Mouse (Mus musculus) kidney, embryonic 15.5 days (tissue): ENCODE data around the gene Vps26c. TPM values are rescaled to one million over a fixed set of nuclear protein-coding genes. Genes with fewer than 3 reads are reported as not detected.

Source experiments
- ATAC-seq: fragments of 200-750 bp; cut with Nextera tagmentation; replicated peaks from 2 replicates; pipeline ENCODE4 v1.8.0; 2017; ENCODE audit warnings: moderate TSS enrichment; ENCODE audit not compliant: low FRiP score
- H3K27ac ChIP-seq: fragments of 300-500 bp; sonication (generic); 2 replicates; pipeline ENCODE4 v1.5.1; 2015; ENCODE audit warnings: mild to moderate bottlenecking, inconsistent platforms
- H3K27me3 ChIP-seq: fragments of 300-500 bp; sonication (generic); 2 replicates; pipeline ENCODE4 v1.6.1; 2015; ENCODE audit warnings: inconsistent platforms
- H3K36me3 ChIP-seq: fragments of 300-500 bp; sonication (generic); 2 replicates; pipeline ENCODE4 v1.6.1; 2015; ENCODE audit warnings: inconsistent platforms
- H3K4me1 ChIP-seq: fragments of 300-500 bp; sonication (generic); 2 replicates; pipeline ENCODE4 v1.6.1; 2015; ENCODE audit warnings: inconsistent platforms
- H3K4me2 ChIP-seq: fragments of 300-500 bp; sonication (generic); 2 replicates; pipeline ENCODE4 v1.6.1; 2015; ENCODE audit warnings: moderate library complexity, mild to moderate bottlenecking, inconsistent platforms
- H3K4me3 ChIP-seq: fragments of 300-500 bp; sonication (generic); replicated peaks from 2 replicates; pipeline ENCODE4 v1.5.1; 2015; ENCODE audit warnings: mild to moderate bottlenecking, inconsistent platforms
- H3K9ac ChIP-seq: fragments of 300-500 bp; sonication (generic); 2 replicates; pipeline ENCODE4 v1.6.1; 2015; ENCODE audit warnings: mild to moderate bottlenecking, inconsistent platforms
- H3K9me3 ChIP-seq: fragments of 300-500 bp; sonication (generic); replicated peaks from 2 replicates; pipeline ENCODE4 v1.6.1; 2016; ENCODE audit warnings: inconsistent platforms
- WGBS: fragments of 180-500 bp; shearing (Covaris S2); methylation state at CpG from one replicate; pipeline ENCODE4 v1.1.7; 2015; ENCODE audit warnings: mixed read lengths; 5-methylcytosine and 5-hydroxymethylcytosine counted together
- polyA plus RNA-seq: library from polyadenylated mRNA; unstranded; fragments of >200 nt; fragmentation: Nextera tagmentation; extraction: Ambion mirVana; gene quantifications from 2 replicates; pipeline ENCODE4 v1.2.1, GENCODE M21; 2015

The Vps26c gene
- polyA plus RNA-seq, 1 experiment from 2014 or later = 59.3 TPM

GRCm38 (mm10) chr16:94542898-94543297 is 16.3 kb upstream of the Vps26c start:
- Histone ChIP-seq H3K36me3 (no peaks in the 10 kb centered on the region), H3K4me1 (no peaks in the 10 kb centered on the region), H3K4me3 (no peak overlapping the region), H3K9ac (no peak overlapping the region), H3K4me2 (no peak overlapping the region), H3K9me3 (no peaks in the 10 kb centered on the region), H3K27me3 (no peaks in the 10 kb centered on the region), H3K27ac (no peak overlapping the region)
- 82% methylated on average over 8 of the region's 8 CpGs for WGBS
- no peak for ATAC-seq

- 96% methylated on average over 9 of the region's 9 CpGs for WGBS
- no peak for ATAC-seq
- H3K9me3 ChIP-seq = no peaks in the 10 kb centered on the region
- peaks cover 13% of the 10 kb centered on the region for H3K4me1 ChIP-seq
- H3K27me3 ChIP-seq = no peaks in the 10 kb centered on the region
- H3K4me3 ChIP-seq = no peak overlapping the region
- no peaks in the 10 kb centered on the region for H3K36me3 ChIP-seq
- no peak overlapping the region for H3K4me2 ChIP-seq
- no peak overlapping the region for H3K27ac ChIP-seq
- no peak overlapping the region for H3K9ac ChIP-seq
Observed at GRCm38 (mm10) chr16:94540140-94540539, 13.5 kb upstream of the Vps26c start.

GRCm38 (mm10) chr16:94537159-94537527 is 10.5 kb upstream of the Vps26c start:
- peak; percentile 56 for ATAC-seq
- Histone ChIP-seq H3K36me3 (no peaks in the 10 kb centered on the region), H3K27me3 (no peaks in the 10 kb centered on the region), H3K4me2 (peak overlapping the region; percentile 29; the same call in 1 of the 2 replicates), H3K9ac (no peak overlapping the region), H3K4me1 (peaks cover 13% of the 10 kb centered on the region), H3K27ac (peak overlapping the region; percentile 14; the same call in 1 of the 2 replicates), H3K9me3 (no peaks in the 10 kb centered on the region), H3K4me3 (no peak overlapping the region)
- 9% methylated on average over 9 of the region's 9 CpGs for WGBS

GRCm38 (mm10) chr16:94536417-94537158 is 10.0 kb upstream of the Vps26c start:
- Histone ChIP-seq H3K9me3 (no peaks in the 10 kb centered on the region), H3K4me3 (no peak overlapping the region), H3K36me3 (no peaks in the 10 kb centered on the region), H3K4me2 (0 out of 2 replicates have a peak overlapping the region, but pooled peaks have one; percentile 29), H3K9ac (no peak overlapping the region), H3K27ac (no peak overlapping the region), H3K27me3 (no peaks in the 10 kb centered on the region), H3K4me1 (peaks cover 13% of the 10 kb centered on the region)
- no peak for ATAC-seq
- 46% methylated on average over 7 of the region's 7 CpGs for WGBS

GRCm38 (mm10) chr16:94535716-94536115 is 9.1 kb upstream of the Vps26c start:
- H3K27ac ChIP-seq = no peak overlapping the region
- H3K27me3 ChIP-seq = no peaks in the 10 kb centered on the region
- H3K4me3 ChIP-seq = no peak overlapping the region
- ATAC-seq = no peak
- WGBS = 86% methylated on average over 5 of the region's 5 CpGs
- no peak overlapping the region for H3K9ac ChIP-seq
- peaks cover 13% of the 10 kb centered on the region for H3K4me1 ChIP-seq
- no peaks in the 10 kb centered on the region for H3K36me3 ChIP-seq
- H3K9me3 ChIP-seq = no peaks in the 10 kb centered on the region
- no peak overlapping the region for H3K4me2 ChIP-seq

GRCm38 (mm10) chr16:94533679-94534078 is 7.0 kb upstream of the Vps26c start:
- Histone ChIP-seq H3K27ac (no peak overlapping the region), H3K9ac (no peak overlapping the region), H3K9me3 (no peaks in the 10 kb centered on the region), H3K27me3 (no peaks in the 10 kb centered on the region), H3K4me1 (peaks cover 13% of the 10 kb centered on the region), H3K36me3 (no peaks in the 10 kb centered on the region), H3K4me3 (no peak overlapping the region), H3K4me2 (no peak overlapping the region)
- 76% methylated on average over 6 of the region's 6 CpGs for WGBS
- ATAC-seq = no peak

- H3K9ac ChIP-seq = no peak overlapping the region
- no peak overlapping the region for H3K4me2 ChIP-seq
- no peaks in the 10 kb centered on the region for H3K27me3 ChIP-seq
- H3K27ac ChIP-seq = no peak overlapping the region
- no peak overlapping the region for H3K4me3 ChIP-seq
- ATAC-seq = no peak
- H3K36me3 ChIP-seq = no peaks in the 10 kb centered on the region
- H3K4me1 ChIP-seq = peaks cover 8% of the 10 kb centered on the region
- 77% methylated on average over 4 of the region's 4 CpGs for WGBS
- H3K9me3 ChIP-seq = no peaks in the 10 kb centered on the region
Observed at GRCm38 (mm10) chr16:94531268-94531667, 4.6 kb upstream of the Vps26c start.

- no peaks in the 10 kb centered on the region for H3K27me3 ChIP-seq
- ATAC-seq = no peak
- peak overlapping the region; percentile 81 for H3K4me3 ChIP-seq
- WGBS = 44% methylated on average over 3 of the region's 3 CpGs
- no peaks in the 10 kb centered on the region for H3K36me3 ChIP-seq
- H3K4me1 ChIP-seq = peaks cover 29% of the 10 kb centered on the region
- no peaks in the 10 kb centered on the region for H3K9me3 ChIP-seq
- H3K4me2 ChIP-seq = peak overlapping the region; percentile 67
- H3K9ac ChIP-seq = peak overlapping the region; percentile 68
- H3K27ac ChIP-seq = peak overlapping the region; percentile 97
Observed at GRCm38 (mm10) chr16:94527546-94527945, 916 bp upstream of the Vps26c start.

- Histone ChIP-seq H3K4me3 (peak overlapping the region; percentile 81), H3K9ac (peak overlapping the region; percentile 68), H3K4me1 (peaks cover 29% of the 10 kb centered on the region), H3K4me2 (peak overlapping the region; percentile 67), H3K36me3 (no peaks in the 10 kb centered on the region), H3K9me3 (no peaks in the 10 kb centered on the region), H3K27me3 (no peaks in the 10 kb centered on the region), H3K27ac (peak overlapping the region; percentile 97)
- ATAC-seq = no peak
- WGBS = 4% methylated on average over 13 of the region's 13 CpGs
Observed at GRCm38 (mm10) chr16:94527152-94527534, 513 bp upstream of the Vps26c start.

GRCm38 (mm10) chr16:94525955-94526343 is 681 bp downstream of the Vps26c start:
- peak; percentile 83 for ATAC-seq
- Histone ChIP-seq H3K27me3 (no peaks in the 10 kb centered on the region), H3K9me3 (no peaks in the 10 kb centered on the region), H3K27ac (peak overlapping the region; percentile 97), H3K4me2 (peak overlapping the region; percentile 67), H3K4me3 (peak overlapping the region; percentile 81), H3K4me1 (peaks cover 29% of the 10 kb centered on the region), H3K9ac (peak overlapping the region; percentile 68), H3K36me3 (no peaks in the 10 kb centered on the region)
- under 1% methylated on average over 24 of the region's 24 CpGs for WGBS

- Histone ChIP-seq H3K4me1 (peaks cover 33% of the 10 kb centered on the region), H3K36me3 (no peaks in the 10 kb centered on the region), H3K9ac (no peak overlapping the region), H3K4me3 (no peak overlapping the region), H3K27me3 (no peaks in the 10 kb centered on the region), H3K4me2 (peak overlapping the region; percentile 67), H3K9me3 (no peaks in the 10 kb centered on the region), H3K27ac (no peak overlapping the region)
- 86% methylated on average over 9 of the region's 9 CpGs for WGBS
- ATAC-seq = no peak
Observed at GRCm38 (mm10) chr16:94524691-94525090, 1.9 kb downstream of the Vps26c start.

- Histone ChIP-seq H3K27me3 (no peaks in the 10 kb centered on the region), H3K27ac (peak overlapping the region; percentile 33; the same call in 1 of the 2 replicates), H3K9me3 (no peaks in the 10 kb centered on the region), H3K4me2 (0 out of 2 replicates have a peak overlapping the region, but pooled peaks have one; percentile 4), H3K4me1 (peaks cover 41% of the 10 kb centered on the region), H3K4me3 (no peak overlapping the region), H3K36me3 (no peaks in the 10 kb centered on the region), H3K9ac (0 out of 2 replicates have a peak overlapping the region, but pooled peaks have one; percentile 21)
- no peak for ATAC-seq
- WGBS = 38% methylated on average over 6 of the region's 6 CpGs
Observed at GRCm38 (mm10) chr16:94523594-94524377, 2.8 kb downstream of the Vps26c start.
